Mouse (Mus musculus): ENCODE measurements at regions not wholly inside any gene's neighbourhood (a gene's known extent, or its start where the extent isn't known, plus 50 kb on each side); places are given as distances from the start of the nearest gene placed in this dataset.
"Not testable (repeated sequence)": the region's sequence is repeated elsewhere in the genome, so short reads cannot be mapped to it uniquely, and the experiment has no call there.

DNA sequence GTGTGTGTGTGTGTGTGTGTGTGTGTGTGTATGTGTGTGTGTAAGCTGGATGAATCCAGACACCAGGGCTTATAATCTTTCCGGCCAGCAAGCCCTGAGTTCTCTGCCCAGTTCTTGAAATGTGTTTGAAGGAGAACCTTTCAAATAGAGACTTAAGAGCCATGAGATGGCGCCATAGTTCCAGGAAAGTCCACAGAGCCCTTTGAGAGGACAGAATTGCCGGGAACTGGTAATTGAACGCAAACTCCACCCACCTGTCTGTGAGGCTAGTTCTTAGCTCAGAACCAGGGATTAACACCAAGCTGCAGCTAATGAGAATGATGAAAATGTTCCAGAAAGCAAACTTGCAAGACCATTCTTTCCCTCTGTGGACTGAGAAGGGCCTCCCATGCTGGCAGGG is 72.2 kb downstream of the Trim42 start:
- Histone ChIP-seq H3K4me1 (ENCODE audit: control insufficient read depth, insufficient read depth, insufficient read length, low read length) (no peaks in the 10 kb centered on the region), H3K27ac (ENCODE audit: insufficient read depth, low read depth, low read length) (no peak overlapping the region), H3K27me3 (ENCODE audit: control insufficient read depth, insufficient read depth, low read length) (no peaks in the 10 kb centered on the region), H3K4me3 (ENCODE audit: low read depth, low read length) (no peak overlapping the region), H3K36me3 (ENCODE audit: control insufficient read depth, insufficient read depth, low read length) (no peaks in the 10 kb centered on the region)
- TF ChIP-seq CTCF (IDR thresholded peaks at IDR 0.05; ENCODE audit: extremely low read depth, insufficient read length, insufficient replicate concordance, low read depth, low read length), result peak; percentile 27; the same call in 1 of the 2 replicates
- TF ChIP-seq POLR2A (IDR thresholded peaks at IDR 0.05; ENCODE audit: low read depth, low read length), result no peak
- 11% methylated on average over 4 of the region's 4 CpGs for WGBS

DNA sequence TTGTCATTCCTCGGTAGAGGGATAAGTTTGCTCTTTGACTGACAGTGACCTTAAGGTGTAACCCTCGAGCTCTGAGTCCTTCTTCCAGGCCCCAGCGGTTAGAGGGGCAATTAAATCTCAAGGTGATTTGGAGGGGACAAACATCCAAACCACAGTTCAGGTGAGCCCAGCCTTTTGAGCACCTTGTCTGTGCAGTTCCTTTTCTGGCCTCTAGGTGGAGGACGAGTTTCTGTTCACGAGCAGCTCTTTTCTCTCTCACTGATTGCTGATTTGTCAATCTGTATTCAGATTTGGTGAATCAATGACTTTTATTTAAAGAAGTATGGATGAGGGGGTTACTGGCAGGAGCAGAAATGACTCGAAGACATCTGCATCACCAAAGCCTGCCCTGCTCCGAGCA is 74.0 kb downstream of the Trim42 start:
- Histone ChIP-seq H3K4me1 (ENCODE audit: control insufficient read depth, insufficient read depth, insufficient read length, low read length) (no peaks in the 10 kb centered on the region), H3K36me3 (ENCODE audit: control insufficient read depth, insufficient read depth, low read length) (no peaks in the 10 kb centered on the region), H3K27me3 (ENCODE audit: control insufficient read depth, insufficient read depth, low read length) (no peaks in the 10 kb centered on the region), H3K4me3 (ENCODE audit: low read depth, low read length) (no peak overlapping the region), H3K27ac (ENCODE audit: insufficient read depth, low read depth, low read length) (no peak overlapping the region)
- TF ChIP-seq CTCF (IDR thresholded peaks at IDR 0.05; ENCODE audit: extremely low read depth, insufficient read length, insufficient replicate concordance, low read depth, low read length), result peak; percentile 67; the same call in 1 of the 2 replicates
- TF ChIP-seq POLR2A (IDR thresholded peaks at IDR 0.05; ENCODE audit: low read depth, low read length), result no peak
- WGBS, result 27% methylated on average over 7 of the region's 7 CpGs

DNA sequence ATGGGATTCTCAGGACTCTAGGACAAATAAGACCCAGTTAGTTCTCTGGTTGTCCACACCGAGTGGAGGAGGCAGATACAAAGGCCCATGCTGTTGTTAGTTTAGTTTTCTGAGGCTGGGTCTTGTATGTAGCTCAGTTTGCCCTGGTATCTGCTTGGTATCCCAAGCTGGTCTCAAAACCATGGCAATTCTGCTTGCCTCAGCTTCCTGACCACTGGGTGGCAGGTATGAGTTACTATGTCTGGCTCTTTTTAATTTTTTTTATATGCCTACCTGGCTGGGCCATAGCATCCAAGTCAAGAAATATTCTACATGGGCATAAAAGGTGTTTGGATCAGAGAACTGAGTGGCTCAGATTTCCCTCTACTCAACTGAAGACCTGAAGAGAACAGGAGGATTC is 77.9 kb downstream of the Trim42 start:
- Histone ChIP-seq H3K4me1 (ENCODE audit: control insufficient read depth, insufficient read depth, insufficient read length, low read length) (no peaks in the 10 kb centered on the region), H3K27ac (ENCODE audit: insufficient read depth, low read depth, low read length) (no peak overlapping the region), H3K36me3 (ENCODE audit: control insufficient read depth, insufficient read depth, low read length) (no peaks in the 10 kb centered on the region), H3K4me3 (ENCODE audit: low read depth, low read length) (no peak overlapping the region), H3K27me3 (ENCODE audit: control insufficient read depth, insufficient read depth, low read length) (no peaks in the 10 kb centered on the region)
- WGBS, result 69% methylated on average over 1 of the region's 1 CpGs
- TF ChIP-seq POLR2A (IDR thresholded peaks at IDR 0.05; ENCODE audit: low read depth, low read length) (no peak), CTCF (IDR thresholded peaks at IDR 0.05; ENCODE audit: extremely low read depth, insufficient read length, insufficient replicate concordance, low read depth, low read length) (no peak)

DNA sequence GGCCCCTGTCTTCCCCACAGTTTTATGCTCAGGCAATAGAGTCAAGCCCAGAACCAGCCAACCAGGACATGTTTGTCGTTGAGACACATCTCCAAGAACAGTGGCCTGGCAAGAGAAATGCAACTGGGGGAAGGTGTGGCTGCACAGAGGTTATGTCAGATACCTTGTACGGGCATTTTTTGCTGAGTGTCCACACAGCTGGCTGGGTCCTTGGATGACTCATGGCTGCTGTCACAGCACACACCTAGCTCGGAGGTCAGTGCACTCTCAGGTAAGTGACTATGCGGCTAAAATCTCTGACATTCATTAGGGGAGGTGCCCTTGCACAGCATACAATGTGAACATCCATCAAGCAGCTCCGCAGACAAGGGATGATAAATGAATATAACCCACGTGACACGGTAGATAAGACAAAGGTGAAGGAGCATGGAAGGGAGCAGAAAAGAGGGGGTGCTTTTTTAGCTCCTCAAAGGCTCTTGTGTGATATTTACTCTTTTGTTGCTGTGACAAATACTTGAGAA is 85.4 kb downstream of the Trim42 start:
- H3K27me3 ChIP-seq (ENCODE audit: control insufficient read depth, insufficient read depth, low read length), result no peaks in the 10 kb centered on the region
- no peak overlapping the region for H3K4me3 ChIP-seq (ENCODE audit: low read depth, low read length)
- TF ChIP-seq POLR2A (IDR thresholded peaks at IDR 0.05; ENCODE audit: low read depth, low read length) (no peak), CTCF (IDR thresholded peaks at IDR 0.05; ENCODE audit: extremely low read depth, insufficient read length, insufficient replicate concordance, low read depth, low read length) (no peak)
- peaks cover 2% of the 10 kb centered on the region; the same call in 1 of the 2 replicates for H3K4me1 ChIP-seq (ENCODE audit: control insufficient read depth, insufficient read depth, insufficient read length, low read length)
- 19% methylated on average over 7 of the region's 7 CpGs for WGBS
- no peaks in the 10 kb centered on the region for H3K36me3 ChIP-seq (ENCODE audit: control insufficient read depth, insufficient read depth, low read length)
- H3K27ac ChIP-seq (ENCODE audit: insufficient read depth, low read depth, low read length), result no peak overlapping the region

DNA sequence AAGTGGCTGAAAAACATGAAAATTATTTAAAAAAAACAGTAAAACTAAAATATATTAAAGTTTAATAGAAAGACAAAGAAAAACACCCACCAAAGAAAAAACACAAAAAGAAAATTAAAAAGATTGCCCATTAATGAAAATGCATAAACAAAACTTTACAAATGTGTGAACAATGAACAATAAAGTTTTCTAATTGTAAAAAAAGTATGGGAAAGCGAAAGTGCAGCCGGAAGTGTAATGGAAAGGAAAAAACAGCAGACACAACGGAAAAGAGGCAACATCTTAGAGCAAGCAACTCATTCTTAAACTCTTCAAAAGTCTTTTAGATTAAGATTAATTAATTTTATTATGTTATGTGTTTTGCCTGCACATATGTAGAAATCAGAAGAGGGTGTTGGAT is 87.7 kb downstream of the Trim42 start:
- Histone ChIP-seq H3K4me1 (ENCODE audit: control insufficient read depth, insufficient read depth, insufficient read length, low read length) (peaks cover 2% of the 10 kb centered on the region; the same call in 1 of the 2 replicates), H3K27ac (ENCODE audit: insufficient read depth, low read depth, low read length) (no peak overlapping the region), H3K27me3 (ENCODE audit: control insufficient read depth, insufficient read depth, low read length) (no peaks in the 10 kb centered on the region), H3K36me3 (ENCODE audit: control insufficient read depth, insufficient read depth, low read length) (no peaks in the 10 kb centered on the region), H3K4me3 (ENCODE audit: low read depth, low read length) (no peak overlapping the region)
- TF ChIP-seq CTCF (IDR thresholded peaks at IDR 0.05; ENCODE audit: extremely low read depth, insufficient read length, insufficient replicate concordance, low read depth, low read length) (no peak), POLR2A (IDR thresholded peaks at IDR 0.05; ENCODE audit: low read depth, low read length) (no peak)
- 61% methylated on average over 3 of the region's 3 CpGs for WGBS

DNA sequence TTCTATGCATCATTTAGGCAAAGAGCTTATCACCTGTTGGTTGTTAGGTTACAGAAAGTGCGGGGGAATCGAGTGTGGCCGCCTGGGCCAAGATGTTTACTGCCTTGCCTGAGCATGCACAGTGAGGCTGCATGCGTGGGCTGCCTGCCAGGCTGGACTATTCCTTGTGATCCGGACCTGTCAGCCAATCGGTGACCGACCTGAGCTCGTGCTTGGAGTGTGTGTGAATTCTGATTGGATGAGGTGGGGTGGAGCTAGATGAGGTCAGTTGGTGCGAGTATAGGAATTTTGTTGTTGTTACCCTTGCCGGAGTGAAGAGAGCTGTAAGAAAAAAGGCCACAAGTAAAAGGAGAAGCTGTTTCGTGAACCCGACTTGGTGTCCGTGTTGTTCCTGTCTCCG is 94.3 kb downstream of the Trim42 start:
- not testable (repeated sequence) for H3K27ac ChIP-seq (ENCODE audit: insufficient read depth, low read depth, low read length); H3K27me3 ChIP-seq (ENCODE audit: control insufficient read depth, insufficient read depth, low read length); H3K36me3 ChIP-seq (ENCODE audit: control insufficient read depth, insufficient read depth, low read length); H3K4me1 ChIP-seq (ENCODE audit: control insufficient read depth, insufficient read depth, insufficient read length, low read length)
- WGBS, result 81% methylated on average over 14 of the region's 14 CpGs
- peak overlapping the region; percentile 37; the same call in 1 of the 2 replicates for H3K4me3 ChIP-seq (ENCODE audit: low read depth, low read length)

DNA sequence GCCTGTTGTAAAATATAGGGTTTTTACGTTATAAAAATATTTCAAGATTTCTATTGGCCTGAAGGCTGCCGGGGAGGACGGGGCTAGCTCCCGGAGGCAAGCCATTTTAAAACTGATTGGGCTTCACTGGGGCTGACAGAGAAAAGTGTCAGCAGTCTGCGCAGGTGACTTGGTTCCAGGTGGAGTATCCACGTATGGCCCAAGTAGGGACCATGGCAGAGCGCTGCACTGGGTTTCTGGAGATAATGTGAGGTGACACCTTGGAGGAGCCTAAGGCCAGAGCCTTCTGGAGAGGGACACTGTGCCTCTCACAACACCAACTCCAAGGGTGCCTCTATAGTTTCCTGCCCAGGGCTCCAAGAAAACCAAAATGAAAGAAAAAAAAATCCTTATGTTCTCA is 95.9 kb downstream of the Trim42 start:
- TF ChIP-seq CTCF (IDR thresholded peaks at IDR 0.05; ENCODE audit: extremely low read depth, insufficient read length, insufficient replicate concordance, low read depth, low read length) (no peak), POLR2A (IDR thresholded peaks at IDR 0.05; ENCODE audit: low read depth, low read length) (no peak)
- Histone ChIP-seq H3K4me3 (ENCODE audit: low read depth, low read length) (no peak overlapping the region), H3K27ac (ENCODE audit: insufficient read depth, low read depth, low read length) (no peak overlapping the region), H3K4me1 (ENCODE audit: control insufficient read depth, insufficient read depth, insufficient read length, low read length) (no peaks in the 10 kb centered on the region), H3K36me3 (ENCODE audit: control insufficient read depth, insufficient read depth, low read length) (no peaks in the 10 kb centered on the region), H3K27me3 (ENCODE audit: control insufficient read depth, insufficient read depth, low read length) (no peaks in the 10 kb centered on the region)
- 76% methylated on average over 7 of the region's 7 CpGs for WGBS

DNA sequence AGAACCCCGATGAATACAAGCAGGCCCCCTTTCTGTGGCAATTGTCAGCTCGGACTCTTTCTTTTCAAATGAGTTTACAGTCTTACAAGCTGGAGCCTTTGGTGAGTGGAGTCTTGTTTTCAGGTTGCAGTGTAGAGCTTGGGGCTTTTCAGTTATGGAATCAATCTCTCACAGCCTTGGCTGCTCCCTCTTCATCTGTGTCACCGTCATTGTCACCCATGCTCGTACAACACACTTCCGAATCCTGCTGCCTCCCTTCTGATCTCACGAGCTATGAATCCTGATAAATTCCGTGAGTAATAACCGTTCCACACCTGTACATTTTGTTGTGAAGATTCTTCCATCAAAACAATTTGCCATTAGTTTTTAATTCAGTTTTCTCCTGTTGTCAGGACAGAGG is 97.7 kb downstream of the Trim42 start:
- no peaks in the 10 kb centered on the region for H3K36me3 ChIP-seq (ENCODE audit: control insufficient read depth, insufficient read depth, low read length)
- no peak overlapping the region for H3K4me3 ChIP-seq (ENCODE audit: low read depth, low read length)
- 89% methylated on average over 8 of the region's 8 CpGs for WGBS
- no peaks in the 10 kb centered on the region for H3K4me1 ChIP-seq (ENCODE audit: control insufficient read depth, insufficient read depth, insufficient read length, low read length)
- H3K27ac ChIP-seq (ENCODE audit: insufficient read depth, low read depth, low read length), result no peak overlapping the region
- no peaks in the 10 kb centered on the region for H3K27me3 ChIP-seq (ENCODE audit: control insufficient read depth, insufficient read depth, low read length)
- TF ChIP-seq CTCF (IDR thresholded peaks at IDR 0.05; ENCODE audit: extremely low read depth, insufficient read length, insufficient replicate concordance, low read depth, low read length) (no peak), POLR2A (IDR thresholded peaks at IDR 0.05; ENCODE audit: low read depth, low read length) (no peak)
